Mouse (Mus musculus): ENCODE measurements around the gene Pcbp1.
A peak's percentile ranks its signal among the peaks of the same experiment; 100 is the strongest.
"Not testable (repeated sequence)": the region's sequence is repeated elsewhere in the genome, so short reads cannot be mapped to it uniquely, and the experiment has no call there.

The Pcbp1 gene

GRCm38 (mm10) chr6:86526032-86526960, at the start of gene Pcbp1:
Gene Pcbp1, minus strand, starts transcription at chr6:86526321.
- DNase-seq, result peak; percentile 100

- DNase-seq, result no peak
Measured at GRCm38 (mm10) chr6:86574495-86574894, 48.4 kb upstream of the Pcbp1 start.

GRCm38 (mm10) chr6:86570830-86571229, 44.7 kb upstream of the Pcbp1 start:
- peak; percentile 95 for DNase-seq

GRCm38 (mm10) chr6:86569461-86569820, 43.3 kb upstream of the Pcbp1 start:
- peak; percentile 91 for DNase-seq

- DNase-seq, result no peak
Measured at GRCm38 (mm10) chr6:86568816-86569460, 42.8 kb upstream of the Pcbp1 start.

- DNase-seq, result no peak
Measured at GRCm38 (mm10) chr6:86565782-86566181, 39.7 kb upstream of the Pcbp1 start.

- not testable (repeated sequence) for DNase-seq
Measured at GRCm38 (mm10) chr6:86557182-86557581, 31.1 kb upstream of the Pcbp1 start.

GRCm38 (mm10) chr6:86556345-86557058, 30.4 kb upstream of the Pcbp1 start:
- DNase-seq, result no peak

- no peak for DNase-seq
Measured at GRCm38 (mm10) chr6:86550587-86550986, 24.5 kb upstream of the Pcbp1 start.

- DNase-seq, result peak; percentile 91
Measured at GRCm38 (mm10) chr6:86547880-86548367, 21.8 kb upstream of the Pcbp1 start.

- no peak for DNase-seq
Measured at GRCm38 (mm10) chr6:86547228-86547755, 21.2 kb upstream of the Pcbp1 start.

GRCm38 (mm10) chr6:86545236-86545635, 19.1 kb upstream of the Pcbp1 start:
- no peak for DNase-seq

- no peak for DNase-seq
Measured at GRCm38 (mm10) chr6:86543869-86544268, 17.7 kb upstream of the Pcbp1 start.

- no peak for DNase-seq
Measured at GRCm38 (mm10) chr6:86543060-86543459, 16.9 kb upstream of the Pcbp1 start.

- no peak for DNase-seq
Measured at GRCm38 (mm10) chr6:86541650-86542049, 15.5 kb upstream of the Pcbp1 start.

- DNase-seq, result no peak
Measured at GRCm38 (mm10) chr6:86528451-86528785, 2.3 kb upstream of the Pcbp1 start.

- peak; percentile 89 for DNase-seq
Measured at GRCm38 (mm10) chr6:86527766-86528450, 1.8 kb upstream of the Pcbp1 start.

- DNase-seq, result no peak
Measured at GRCm38 (mm10) chr6:86526961-86527740, 1.0 kb upstream of the Pcbp1 start.

- no peak for DNase-seq
Measured at GRCm38 (mm10) chr6:86525646-86526031, 482 bp downstream of the Pcbp1 start.

GRCm38 (mm10) chr6:86524879-86525645, 1.1 kb downstream of the Pcbp1 start:
- DNase-seq, result peak; percentile 94
